Mouse (Mus musculus): ENCODE results near the gene Pusl1.

- TF ChIP-seq CTCF (IDR thresholded peaks at IDR 0.05; ENCODE audit: low read depth) (no peak), EP300 (IDR thresholded peaks at IDR 0.05; ENCODE audit: low read depth) (no peak)
These were observed 40.2 kb downstream of the Pusl1 start for GRCm38 (mm10) chr4:155851368-155851767.
